Mouse (Mus musculus): Measurements from ENCODE around the gene Olfr66. TPM values are rescaled to one million over a fixed set of nuclear protein-coding genes. Genes with fewer than 3 reads are reported as not detected.

The Olfr66 gene
- total RNA-seq, 2 experiments from 2014 or later: not detected

- no peak for DNase-seq (ENCODE audit: low spot score in 2 of 2)
- intact Hi-C loops (cut with DNase I): no loop called here
These were observed 45.8 kb downstream of the Olfr66 start, which contains the start of gene Hbb-bh2 for GRCm38 (mm10) chr7:103840268-103840667. Hbb-bh2 (minus strand) TSS chr7:103840520.

Other genes starting within 250 kb of the Olfr66 start
- not detected for gene Olfr622, start 243.6 kb downstream of the Olfr66 start, total RNA-seq (2021)
- gene Olfr623, start 222.6 kb downstream of the Olfr66 start, total RNA-seq (2021): not detected
- under 1 TPM in 1 of 2 experiments, not detected in 1; 0.06 TPM for gene Olfr624, start 215.1 kb downstream of the Olfr66 start, total RNA-seq (2021)
- gene Olfr625-ps1, start 203.5 kb downstream of the Olfr66 start, total RNA-seq (2021): not detected
- gene Olfr243, start 171.6 kb downstream of the Olfr66 start, total RNA-seq (2021): not detected
- not detected for gene Olfr628, start 155.9 kb downstream of the Olfr66 start, total RNA-seq (2021)
- gene Olfr629, start 141.3 kb downstream of the Olfr66 start, total RNA-seq (2021): not detected
- not detected for gene Olfr630, start 128.9 kb downstream of the Olfr66 start, total RNA-seq (2021)
- gene Olfr69, start 114.7 kb downstream of the Olfr66 start, total RNA-seq (2021): not detected
- gene Olfr68, start 106.6 kb downstream of the Olfr66 start, total RNA-seq (2021): not detected
- gene Olfr67, start 94.4 kb downstream of the Olfr66 start, total RNA-seq (2021): not detected
- 100 to 1,000 TPM; 116 to 138 TPM for gene Hbb-bt, start 72.3 kb downstream of the Olfr66 start, total RNA-seq (2021)
- 100 to 1,000 TPM; 912 to 967 TPM for gene Hbb-bs, start 58.2 kb downstream of the Olfr66 start, total RNA-seq (2021)
- gene Hbb-bh2, start 45.7 kb downstream of the Olfr66 start, total RNA-seq (2021): not detected
- gene Hbb-bh1, start 43.1 kb downstream of the Olfr66 start, total RNA-seq (2021): not detected
- not detected for gene Hbb-y, start 33.0 kb downstream of the Olfr66 start, total RNA-seq (2021)
- gene Olfr64, start 8.2 kb upstream of the Olfr66 start, total RNA-seq (2021): not detected
- not detected for gene Olfr65, start 17.2 kb upstream of the Olfr66 start, total RNA-seq (2021)
- not detected for gene Olfr631, start 42.6 kb upstream of the Olfr66 start, total RNA-seq (2021)
- gene Olfr632, start 48.1 kb upstream of the Olfr66 start, total RNA-seq (2021): not detected
- not detected for gene Olfr633, start 58.2 kb upstream of the Olfr66 start, total RNA-seq (2021)
- gene Olfr635, start 84.9 kb upstream of the Olfr66 start, total RNA-seq (2021): under 1 TPM in 1 of 2 experiments, not detected in 1; 0.04 TPM
- not detected for gene Olfr638, start 112.5 kb upstream of the Olfr66 start, total RNA-seq (2021)
- gene Olfr639, start 131.1 kb upstream of the Olfr66 start, total RNA-seq (2021): under 1 TPM; 0.08 to 0.18 TPM
- gene Olfr640, start 139.3 kb upstream of the Olfr66 start, total RNA-seq (2021): not detected
- gene Olfr641, start 149.2 kb upstream of the Olfr66 start, total RNA-seq (2021): not detected
- not detected for gene Olfr642, start 166.4 kb upstream of the Olfr66 start, total RNA-seq (2021)
- gene 4930516K23Rik, start 175.2 kb upstream of the Olfr66 start, total RNA-seq (2021): not detected
- gene Olfr644, start 185.6 kb upstream of the Olfr66 start, total RNA-seq (2021): not detected
- not detected for gene Olfr645, start 199.2 kb upstream of the Olfr66 start, total RNA-seq (2021)
- not detected for gene Olfr646, start 218.6 kb upstream of the Olfr66 start, total RNA-seq (2021)
- not detected for gene Ubqln5, start 243.6 kb upstream of the Olfr66 start, total RNA-seq (2021)